Mouse (Mus musculus) hindbrain, embryonic 11.5 days (tissue): Measurements from ENCODE around the gene Gm17542. TPM values are rescaled to one million over a fixed set of nuclear protein-coding genes. Genes with fewer than 3 reads are reported as not detected.
"Not testable (repeated sequence)": the region's sequence is repeated elsewhere in the genome, so short reads cannot be mapped to it uniquely, and the experiment has no call there.

Experiments used
- ATAC-seq: fragments of 200-750 bp; cut with Nextera tagmentation; 2 replicates; pipeline ENCODE4 v1.8.0; 2017; ENCODE audit warnings: mild to moderate bottlenecking, moderate TSS enrichment, moderate library complexity; ENCODE audit not compliant: low FRiP score
- DNase-seq: peaks from one replicate; pipeline ENCODE4 v3.0.0-alpha.2; 2015; ENCODE audit warnings: low spot score
- H3K27ac ChIP-seq: fragments of 300-500 bp; sonication (generic); 2 replicates; pipeline ENCODE4 v1.5.1; 2014; ENCODE audit warnings: mild to moderate bottlenecking, low read depth, low read length
- H3K27me3 ChIP-seq: fragments of 300-500 bp; sonication (generic); 2 replicates; pipeline ENCODE4 v1.6.1; 2014; ENCODE audit warnings: mild to moderate bottlenecking, low read length, moderate library complexity, mixed read lengths; ENCODE audit not compliant: control insufficient read depth, insufficient read depth
- H3K36me3 ChIP-seq: fragments of 300-500 bp; sonication (generic); 2 replicates; pipeline ENCODE4 v1.6.1; 2014; ENCODE audit warnings: mild to moderate bottlenecking, low read length, moderate library complexity, mixed read lengths; ENCODE audit not compliant: control insufficient read depth, insufficient read depth
- H3K4me1 ChIP-seq: fragments of 300-500 bp; sonication (generic); replicated peaks from 2 replicates; pipeline ENCODE4 v1.6.1; 2014; ENCODE audit warnings: low read length, mixed read lengths; ENCODE audit not compliant: control insufficient read depth, insufficient read depth
- H3K4me2 ChIP-seq: fragments of 300-500 bp; sonication (generic); replicated peaks from 2 replicates; pipeline ENCODE4 v1.6.1; 2014; ENCODE audit warnings: mild to moderate bottlenecking, low read depth, low read length
- H3K4me3 ChIP-seq: fragments of 300-500 bp; sonication (generic); 2 replicates; pipeline ENCODE4 v1.5.1; 2014; ENCODE audit warnings: low read depth, low read length
- H3K9ac ChIP-seq: fragments of 300-500 bp; sonication (generic); 2 replicates; pipeline ENCODE4 v1.6.1; 2014; ENCODE audit warnings: low read depth, low read length
- H3K9me3 ChIP-seq: fragments of 300-500 bp; sonication (generic); 2 replicates; pipeline ENCODE4 v1.6.1; 2016; ENCODE audit warnings: low read length; ENCODE audit not compliant: control insufficient read depth
- WGBS: fragments of 180-500 bp; shearing (Covaris S2); extraction: QIAGEN DNeasy Blood & Tissue Kit; methylation state at CpG from one replicate; pipeline ENCODE4 v1.1.7; 2014; 5-methylcytosine and 5-hydroxymethylcytosine counted together
- polyA plus RNA-seq: library from polyadenylated mRNA; unstranded; fragments of >200 nt; fragmentation: Nextera tagmentation; extraction: Ambion mirVana; gene quantifications from 2 replicates; pipeline ENCODE4 v1.2.1, GENCODE M21; 2014

Gene Gm17542
- polyA plus RNA-seq: not detected in 2 replicates

DNA sequence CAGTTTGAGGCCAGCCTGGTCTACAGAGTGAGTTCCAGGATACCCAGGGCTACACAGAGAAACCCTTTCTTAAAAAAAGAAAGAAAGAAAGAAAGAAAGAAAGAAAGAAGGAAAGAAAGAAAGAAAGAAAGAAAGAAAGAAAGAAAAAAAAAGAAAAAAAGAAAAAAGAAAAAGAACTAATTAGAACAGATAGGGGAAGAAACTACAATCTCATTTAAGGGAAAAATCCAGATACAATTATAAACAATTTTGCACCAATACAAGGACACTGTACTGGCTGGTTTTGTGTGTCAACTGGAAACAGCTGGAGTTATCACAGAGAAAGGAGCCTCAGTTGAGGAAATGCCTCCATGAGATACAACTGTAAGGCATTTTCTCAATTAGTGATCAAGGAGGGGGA, at the start of gene Gm17542:
Gm17542 (minus strand) TSS at position 101 of the 400 bp plus-strand sequence.
- DNase-seq, ATAC-seq, H3K9me3 ChIP-seq, H3K4me2 ChIP-seq, H3K36me3 ChIP-seq, H3K27ac ChIP-seq, H3K4me1 ChIP-seq, H3K9ac ChIP-seq, H3K27me3 ChIP-seq, H3K4me3 ChIP-seq: not testable (repeated sequence)

GRCm38 (mm10) chr10:58739779-58740178, 21.8 kb upstream of the Gm17542 start:
- DNase-seq (no peak), ATAC-seq (no peak)
- no peaks in the 10 kb centered on the region for H3K36me3 ChIP-seq
- no peak overlapping the region for H3K4me3 ChIP-seq
- H3K4me2 ChIP-seq: no peak overlapping the region
- H3K4me1 ChIP-seq: no peaks in the 10 kb centered on the region
- no peak overlapping the region for H3K27ac ChIP-seq
- H3K27me3 ChIP-seq: no peaks in the 10 kb centered on the region
- no peaks in the 10 kb centered on the region for H3K9me3 ChIP-seq
- H3K9ac ChIP-seq: no peak overlapping the region

DNA sequence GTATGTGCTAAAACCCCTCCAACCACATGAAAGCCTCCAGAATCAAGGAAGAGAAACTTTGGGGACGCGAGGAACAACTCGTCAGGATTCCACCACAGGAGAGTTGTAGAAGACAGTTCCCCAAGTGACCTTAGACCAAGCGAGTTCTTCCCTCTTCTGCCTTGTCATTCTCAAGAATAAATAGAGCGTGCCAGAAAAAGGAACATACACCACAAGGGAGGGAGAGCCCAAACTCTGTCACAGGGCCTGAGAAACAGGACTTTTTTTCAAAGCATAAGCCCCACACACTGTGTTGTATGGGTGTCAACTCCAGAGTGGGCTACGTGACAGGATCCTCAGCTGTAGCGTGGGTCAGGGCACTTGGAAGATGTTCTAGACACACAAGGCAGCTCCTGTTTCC, 20.1 kb upstream of the Gm17542 start:
- DNase-seq: no peak
- no peaks in the 10 kb centered on the region for H3K27me3 ChIP-seq
- no peak overlapping the region for H3K27ac ChIP-seq
- no peaks in the 10 kb centered on the region for H3K9me3 ChIP-seq
- H3K4me1 ChIP-seq: no peaks in the 10 kb centered on the region
- no peak overlapping the region for H3K4me2 ChIP-seq
- H3K9ac ChIP-seq: no peak overlapping the region
- no peaks in the 10 kb centered on the region for H3K36me3 ChIP-seq
- WGBS: 89% methylated on average over 7 of the region's 7 CpGs
- no peak for ATAC-seq
- H3K4me3 ChIP-seq: no peak overlapping the region

GRCm38 (mm10) chr10:58714789-58715148, 3.2 kb downstream of the Gm17542 start:
- H3K36me3 ChIP-seq: no peaks in the 10 kb centered on the region
- H3K4me3 ChIP-seq: no peak overlapping the region
- DNase-seq (no peak), ATAC-seq (no peak)
- no peak overlapping the region for H3K27ac ChIP-seq
- no peak overlapping the region for H3K9ac ChIP-seq
- H3K4me2 ChIP-seq: no peak overlapping the region
- no peaks in the 10 kb centered on the region for H3K9me3 ChIP-seq
- H3K27me3 ChIP-seq: no peaks in the 10 kb centered on the region
- 65% methylated on average over 3 of the region's 3 CpGs for WGBS
- no peaks in the 10 kb centered on the region for H3K4me1 ChIP-seq

- Histone ChIP-seq H3K27me3 (no peaks in the 10 kb centered on the region), H3K36me3 (no peaks in the 10 kb centered on the region), H3K4me1 (no peaks in the 10 kb centered on the region), H3K4me2 (no peak overlapping the region), H3K4me3 (no peak overlapping the region), H3K9me3 (no peaks in the 10 kb centered on the region), H3K9ac (no peak overlapping the region), H3K27ac (no peak overlapping the region)
- DNase-seq (peak; percentile 16), ATAC-seq (no peak)
- WGBS: 40% methylated on average over 24 of the region's 24 CpGs
Measured at GRCm38 (mm10) chr10:58713855-58714788, 3.9 kb downstream of the Gm17542 start.

- ATAC-seq: no peak
- no peak overlapping the region for H3K27ac ChIP-seq
- H3K9me3 ChIP-seq: no peaks in the 10 kb centered on the region
- no peak overlapping the region for H3K9ac ChIP-seq
- H3K4me1 ChIP-seq: no peaks in the 10 kb centered on the region
- H3K4me2 ChIP-seq: no peak overlapping the region
- H3K36me3 ChIP-seq: no peaks in the 10 kb centered on the region
- H3K4me3 ChIP-seq: no peak overlapping the region
- 92% methylated on average over 7 of the region's 7 CpGs for WGBS
- no peak for DNase-seq
- no peaks in the 10 kb centered on the region for H3K27me3 ChIP-seq
Measured at GRCm38 (mm10) chr10:58713225-58713624, 4.8 kb downstream of the Gm17542 start.

GRCm38 (mm10) chr10:58709021-58709420, 9.0 kb downstream of the Gm17542 start:
- Histone ChIP-seq H3K4me2 (no peak overlapping the region), H3K9ac (no peak overlapping the region), H3K4me3 (no peak overlapping the region), H3K9me3 (no peaks in the 10 kb centered on the region), H3K36me3 (no peaks in the 10 kb centered on the region), H3K27ac (no peak overlapping the region), H3K4me1 (no peaks in the 10 kb centered on the region), H3K27me3 (no peaks in the 10 kb centered on the region)
- ATAC-seq (no peak), DNase-seq (no peak)
- 87% methylated on average over 4 of the region's 4 CpGs for WGBS

- H3K27ac ChIP-seq: no peak overlapping the region
- no peaks in the 10 kb centered on the region for H3K36me3 ChIP-seq
- no peaks in the 10 kb centered on the region for H3K27me3 ChIP-seq
- no peak overlapping the region for H3K4me3 ChIP-seq
- no peaks in the 10 kb centered on the region for H3K4me1 ChIP-seq
- WGBS: 44% methylated on average over 6 of the region's 6 CpGs
- H3K9ac ChIP-seq: no peak overlapping the region
- no peaks in the 10 kb centered on the region for H3K9me3 ChIP-seq
- DNase-seq: no peak
- no peak for ATAC-seq
- H3K4me2 ChIP-seq: no peak overlapping the region
Measured at GRCm38 (mm10) chr10:58700578-58700977, 17.4 kb downstream of the Gm17542 start.

DNA sequence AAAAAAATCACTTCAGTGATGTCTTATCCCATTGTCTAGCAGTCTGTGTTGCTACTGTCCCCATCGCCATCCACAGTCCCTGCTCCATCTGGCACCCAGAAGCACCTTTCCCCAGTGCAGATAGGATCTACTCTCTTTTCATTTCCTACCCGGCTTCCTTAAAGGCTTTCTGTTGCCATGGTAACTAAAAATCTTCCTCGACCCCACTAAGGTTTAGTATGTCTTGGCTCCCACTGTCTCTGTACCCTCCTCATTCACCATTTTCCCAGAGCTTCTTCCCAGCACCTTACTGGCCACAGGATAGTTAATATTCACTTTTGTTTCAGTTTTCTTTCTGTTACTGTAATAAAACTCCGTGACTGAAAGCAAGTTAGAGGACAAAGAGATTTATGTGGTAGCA, 17.9 kb downstream of the Gm17542 start:
- H3K27me3 ChIP-seq: no peaks in the 10 kb centered on the region
- WGBS: 46% methylated on average over 4 of the region's 4 CpGs
- ATAC-seq (no peak), DNase-seq (no peak)
- H3K27ac ChIP-seq: no peak overlapping the region
- H3K9ac ChIP-seq: no peak overlapping the region
- no peak overlapping the region for H3K4me3 ChIP-seq
- no peaks in the 10 kb centered on the region for H3K36me3 ChIP-seq
- no peaks in the 10 kb centered on the region for H3K9me3 ChIP-seq
- no peaks in the 10 kb centered on the region for H3K4me1 ChIP-seq
- H3K4me2 ChIP-seq: no peak overlapping the region
